Mouse (Mus musculus) kidney, adult 2 months (tissue): Measurements from ENCODE around the gene Ulk3.

Experiments
- CTCF ChIP-seq: fragments of 200-500 bp; conservative IDR thresholded peaks from 2 replicates; pipeline ENCODE4 v1.5.1; 2011; ENCODE audit warnings: low read depth, mild to moderate bottlenecking, control low read depth, low read length, moderate library complexity, mixed read lengths; ENCODE audit not compliant: insufficient read depth, insufficient read length
- POLR2A ChIP-seq: fragments of 200-500 bp; IDR thresholded peaks from one replicate; pipeline ENCODE4 v1.6.1; 2011; ENCODE audit warnings: low read depth, low read length, control low read depth

DNA sequence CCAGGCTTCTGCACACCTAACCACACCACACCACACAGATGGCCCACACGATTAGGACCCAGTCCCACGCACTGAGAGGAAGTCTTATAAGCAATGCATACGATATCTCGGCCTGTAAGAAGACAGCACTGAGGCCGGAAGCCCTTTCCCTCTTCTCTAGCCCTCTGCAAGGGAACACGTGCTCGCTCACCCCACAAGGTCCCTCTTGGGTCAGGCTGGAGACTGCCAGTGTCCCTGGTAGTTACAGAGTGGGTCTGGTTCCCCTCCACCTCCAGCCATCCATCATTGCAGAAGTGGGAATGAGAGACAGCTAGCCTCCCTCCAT, 54.6 kb downstream of the Ulk3 start:
- no peak for TF ChIP-seq POLR2A
- TF ChIP-seq CTCF = no peak
